Mouse (Mus musculus) frontal cortex, postnatal 10 days (tissue): ENCODE data around the gene Nhlrc3.
A peak's percentile ranks its signal among the peaks of the same experiment; 100 is the strongest.

Experiments
- DNase-seq, 2 experiments: peaks; one replicate each; pipeline ENCODE4 v3.0.0; 2022; ENCODE audit warnings: low spot score in 2 of 2, mixed read lengths in 1 of 2

Nhlrc3 gene

GRCm38 (mm10) chr3:53463046-53463764, at the start of gene Nhlrc3, which contains the start of gene Proser1:
Nhlrc3 (minus strand) TSS chr3:53463332.
Proser1 (plus strand) TSS chr3:53463666.
- peak; percentile 93 to 95 for DNase-seq

GRCm38 (mm10) chr3:53502428-53502827, 39.3 kb upstream of the Nhlrc3 start:
- no peak for DNase-seq

- no peak for DNase-seq
These were observed 35.3 kb upstream of the Nhlrc3 start for GRCm38 (mm10) chr3:53498351-53498905.

- DNase-seq, result no peak
These were observed 25.2 kb upstream of the Nhlrc3 start, which contains the start of gene Stoml3 for GRCm38 (mm10) chr3:53488353-53488752. Stoml3 (plus strand) TSS chr3:53488653.

GRCm38 (mm10) chr3:53486996-53487576, 24.0 kb upstream of the Nhlrc3 start:
- no peak for DNase-seq

- DNase-seq, result no peak
These were observed 23.4 kb upstream of the Nhlrc3 start for GRCm38 (mm10) chr3:53486561-53486960.

- DNase-seq, result no peak
These were observed 20.4 kb upstream of the Nhlrc3 start for GRCm38 (mm10) chr3:53483414-53484059.

GRCm38 (mm10) chr3:53478419-53479046, 15.4 kb upstream of the Nhlrc3 start:
- no peak for DNase-seq

- DNase-seq, result no peak
These were observed 14.3 kb upstream of the Nhlrc3 start for GRCm38 (mm10) chr3:53477468-53477867.

GRCm38 (mm10) chr3:53475889-53476288, 12.8 kb upstream of the Nhlrc3 start:
- peak in 1 of 2 experiments; percentile 47 for DNase-seq

- no peak for DNase-seq
These were observed 11.0 kb upstream of the Nhlrc3 start for GRCm38 (mm10) chr3:53474179-53474578.

- no peak for DNase-seq
These were observed 8.9 kb upstream of the Nhlrc3 start for GRCm38 (mm10) chr3:53472061-53472460.

GRCm38 (mm10) chr3:53469650-53470049, 6.5 kb upstream of the Nhlrc3 start:
- DNase-seq, result no peak

GRCm38 (mm10) chr3:53467356-53467755, 4.2 kb upstream of the Nhlrc3 start:
- DNase-seq, result no peak

- no peak for DNase-seq
These were observed 3.3 kb upstream of the Nhlrc3 start for GRCm38 (mm10) chr3:53466481-53466880.

GRCm38 (mm10) chr3:53465330-53465729, 2.2 kb upstream of the Nhlrc3 start:
- DNase-seq, result no peak

GRCm38 (mm10) chr3:53464146-53464698, 1.1 kb upstream of the Nhlrc3 start:
- no peak for DNase-seq

GRCm38 (mm10) chr3:53463765-53464114, 608 bp upstream of the Nhlrc3 start:
- DNase-seq, result no peak

- DNase-seq, result no peak
These were observed 459 bp downstream of the Nhlrc3 start for GRCm38 (mm10) chr3:53462701-53463045.

GRCm38 (mm10) chr3:53460106-53460505, 3.0 kb downstream of the Nhlrc3 start:
- DNase-seq, result no peak

GRCm38 (mm10) chr3:53457750-53458149, 5.4 kb downstream of the Nhlrc3 start:
- no peak for DNase-seq

- DNase-seq, result no peak
These were observed 8.1 kb downstream of the Nhlrc3 start for GRCm38 (mm10) chr3:53454984-53455383.
